Mouse (Mus musculus) brain, embryonic 14.5 days (tissue): ENCODE data around the gene Nt5c3b. TPM values are rescaled to one million over a fixed set of nuclear protein-coding genes. Genes with fewer than 3 reads are reported as not detected.

ENCODE experiments used
- DNase-seq: peaks from one replicate; pipeline ENCODE4 v3.0.0-alpha.2; 2011; ENCODE audit warnings: low read depth
- CTCF ChIP-seq: fragments of 200-500 bp; IDR thresholded peaks from 2 replicates; pipeline ENCODE4 v1.5.1; 2012; ENCODE audit warnings: inconsistent platforms, mild to moderate bottlenecking, moderate library complexity, borderline replicate concordance; ENCODE audit not compliant: insufficient read depth, insufficient read length; ENCODE audit errors: extremely low read depth
- POLR2A ChIP-seq: fragments of 200-500 bp; IDR thresholded peaks from 2 replicates; pipeline ENCODE4 v1.6.1; 2012; ENCODE audit warnings: mild to moderate bottlenecking, inconsistent platforms, borderline replicate concordance; ENCODE audit not compliant: poor library complexity, insufficient read depth, insufficient read length, severe bottlenecking; ENCODE audit errors: extremely low read depth
- polyA plus RNA-seq: library from polyadenylated mRNA; depleted of rRNA; stranded (reverse); fragments of >200 nt; gene quantifications from 2 replicates; pipeline ENCODE4 v1.2.3, GENCODE M21; 2012; rRNA removed

Gene Nt5c3b
- polyA plus RNA-seq, 1 experiment = 99.3 TPM

GRCm38 (mm10) chr11:100387111-100387510 lies 54.5 kb downstream of the Nt5c3b start:
- TF ChIP-seq CTCF (no peak), POLR2A (no peak)
- DNase-seq = no peak

GRCm38 (mm10) chr11:100386586-100386985 lies 55.0 kb downstream of the Nt5c3b start:
- no peak for TF ChIP-seq POLR2A
- TF ChIP-seq CTCF = no peak
- no peak for DNase-seq

- no peak for DNase-seq
Measured at GRCm38 (mm10) chr11:100385016-100385415, 56.6 kb downstream of the Nt5c3b start.

GRCm38 (mm10) chr11:100382682-100383081 lies 58.9 kb downstream of the Nt5c3b start:
- no peak for DNase-seq

More at GRCm38 (mm10) chr11:100385016-100385415, 56.6 kb downstream of the Nt5c3b start:
- TF ChIP-seq CTCF (no peak), POLR2A (no peak)

GRCm38 (mm10) chr11:100379311-100379710 lies 62.3 kb downstream of the Nt5c3b start:
- no peak for DNase-seq
- TF ChIP-seq CTCF = no peak
- no peak for TF ChIP-seq POLR2A

More at GRCm38 (mm10) chr11:100382682-100383081, 58.9 kb downstream of the Nt5c3b start:
- TF ChIP-seq POLR2A (no peak), CTCF (no peak)

- TF ChIP-seq CTCF (no peak), POLR2A (no peak)
- DNase-seq = no peak
Measured at GRCm38 (mm10) chr11:100378446-100378845, 63.2 kb downstream of the Nt5c3b start.

GRCm38 (mm10) chr11:100377989-100378388 lies 63.6 kb downstream of the Nt5c3b start:
- TF ChIP-seq CTCF = no peak
- TF ChIP-seq POLR2A = no peak

GRCm38 (mm10) chr11:100376746-100377389 lies 64.7 kb downstream of the Nt5c3b start:
- TF ChIP-seq CTCF = no peak
- TF ChIP-seq POLR2A = no peak
- DNase-seq = no peak

More at GRCm38 (mm10) chr11:100377989-100378388, 63.6 kb downstream of the Nt5c3b start:
- no peak for DNase-seq

- DNase-seq = no peak
- no peak for TF ChIP-seq CTCF
- TF ChIP-seq POLR2A = no peak
Measured at GRCm38 (mm10) chr11:100376005-100376404, 65.6 kb downstream of the Nt5c3b start.

- no peak for TF ChIP-seq CTCF
- TF ChIP-seq POLR2A = no peak
- no peak for DNase-seq
Measured at GRCm38 (mm10) chr11:100375127-100375526, 66.5 kb downstream of the Nt5c3b start.

Other genes with a start within 250 kb of the Nt5c3b start
- 0.05 and 0.10 TPM in 2 replicates for gene Krt9, start 248.6 kb downstream of the Nt5c3b start, polyA plus RNA-seq
- 22.8 and 36.6 TPM in 2 replicates for gene Krt14, start 234.3 kb downstream of the Nt5c3b start, polyA plus RNA-seq
- 0.06 and 0.12 TPM in 2 replicates for gene Krt16, start 192.9 kb downstream of the Nt5c3b start, polyA plus RNA-seq
- 2.1 and 6.1 TPM in 2 replicates for gene Krt17, start 180.8 kb downstream of the Nt5c3b start, polyA plus RNA-seq
- 0.08 TPM in 1 of 2 replicates, not detected in the other for gene Krt42, start 171.9 kb downstream of the Nt5c3b start, polyA plus RNA-seq
- gene Eif1, start 121.9 kb downstream of the Nt5c3b start, polyA plus RNA-seq = 291 and 330 TPM in 2 replicates
- 0.60 and 0.66 TPM in 2 replicates for gene Gast, start 107.4 kb downstream of the Nt5c3b start, polyA plus RNA-seq
- 188 and 226 TPM in 2 replicates for gene Hap1, start 85.7 kb downstream of the Nt5c3b start, polyA plus RNA-seq
- gene Jup, start 44.0 kb downstream of the Nt5c3b start, polyA plus RNA-seq = 69.6 and 94.2 TPM in 2 replicates
- 20.2 and 21.1 TPM in 2 replicates for gene P3h4, start 27.0 kb downstream of the Nt5c3b start, polyA plus RNA-seq
- gene Fkbp10, start 26.1 kb downstream of the Nt5c3b start, polyA plus RNA-seq = 25.0 and 32.8 TPM in 2 replicates
- 0.96 and 1.4 TPM in 2 replicates for gene Klhl10, start 109 bp upstream of the Nt5c3b start, polyA plus RNA-seq
- gene Klhl11, start 30.9 kb upstream of the Nt5c3b start, polyA plus RNA-seq = 5.4 and 10.7 TPM in 2 replicates
- gene Acly, start 86.2 kb upstream of the Nt5c3b start, polyA plus RNA-seq = 189 and 209 TPM in 2 replicates
- 0.90 and 2.8 TPM in 2 replicates for gene Ttc25, start 103.8 kb upstream of the Nt5c3b start, polyA plus RNA-seq
- gene Cnp, start 133.1 kb upstream of the Nt5c3b start, polyA plus RNA-seq = 18.1 and 22.4 TPM in 2 replicates
- gene Nkiras2, start 177.4 kb upstream of the Nt5c3b start, polyA plus RNA-seq = 111 and 119 TPM in 2 replicates
- gene Dnajc7, start 178.4 kb upstream of the Nt5c3b start, polyA plus RNA-seq = 139 and 201 TPM in 2 replicates